In genomic region chr9:20385343-20385703, GRCm38 (mm10) we compare ENCODE assay signal across 8 mouse cellular contexts. TPM values are rescaled to one million over a fixed set of nuclear protein-coding genes. Genes with fewer than 3 reads are reported as not detected.
DNase-seq lines count a peak whose midpoint lies in the region; ATAC-seq and TF ChIP-seq lines count a peak whose summit lies in the region.

No protein-coding gene starts in this region.

- H3K27me3 ChIP-seq in cerebellum, adult 2 months (ENCODE audit: control insufficient read depth, insufficient read depth, low read length), result no peaks in the 10 kb centered on the region
- H3K27me3 ChIP-seq in forebrain, embryonic 16.5 days (replicated peaks; ENCODE audit: control insufficient read depth, insufficient read depth, low read length), result no peaks in the 10 kb centered on the region
- H3K27me3 ChIP-seq in liver, postnatal 0 days (ENCODE audit: insufficient read depth, low read length), result no peaks in the 10 kb centered on the region

- DNase-seq in cerebellum, adult 2 months, result no peak
- no peak for DNase-seq in cerebellum, adult 9-11 months
- DNase-seq in liver, postnatal 0 days, result no peak
- no peak for DNase-seq in thymus, postnatal 14 days
- DNase-seq in layer of hippocampus, postnatal 10 days (ENCODE audit: low spot score in 2 of 2), result no peak
- DNase-seq in kidney, adult 18-20 months, result no peak

- 0 out of 2 replicates have a peak overlapping the region, but pooled peaks have one; percentile 27 for H3K27ac ChIP-seq in cerebellum, adult 2 months (ENCODE audit: insufficient read depth, low read length)
- peak overlapping the region; percentile 34; the same call in 1 of the 2 replicates for H3K27ac ChIP-seq in forebrain, embryonic 16.5 days (ENCODE audit: low read length)
- peak overlapping the region; percentile 67; the same call in 1 of the 2 replicates for H3K27ac ChIP-seq in liver, postnatal 0 days (ENCODE audit: low read depth)

- H3K9ac ChIP-seq in forebrain, embryonic 16.5 days (replicated peaks; ENCODE audit: low read depth, low read length), result peak overlapping the region; percentile 74
- H3K9ac ChIP-seq in liver, postnatal 0 days (replicated peaks), result peak overlapping the region; percentile 73

- no peaks in the 10 kb centered on the region for H3K36me3 ChIP-seq in forebrain, embryonic 16.5 days (ENCODE audit: control insufficient read depth, insufficient read depth)
- H3K36me3 ChIP-seq in liver, postnatal 0 days (replicated peaks; ENCODE audit: insufficient read depth, low read length), result no peaks in the 10 kb centered on the region

- no peaks in the 10 kb centered on the region for H3K4me1 ChIP-seq in cerebellum, adult 2 months (ENCODE audit: control insufficient read depth, insufficient read depth, low read length)
- H3K4me1 ChIP-seq in forebrain, embryonic 16.5 days (replicated peaks; ENCODE audit: control insufficient read depth, insufficient read depth, low read length), result peaks cover 10% of the 10 kb centered on the region
- H3K4me1 ChIP-seq in liver, postnatal 0 days (ENCODE audit: insufficient read depth), result peaks cover 15% of the 10 kb centered on the region

- TF ChIP-seq EP300 in liver, postnatal 0 days (IDR thresholded peaks at IDR 0.05; ENCODE audit: low read depth), result no peak

- WGBS in cerebellum, adult 2 months, result 13% methylated on average over 16 of the region's 16 CpGs
- 14% methylated on average over 16 of the region's 16 CpGs for WGBS in forebrain, embryonic 16.5 days
- WGBS in liver, postnatal 0 days (ENCODE audit: insufficient replicate concordance), result 13% methylated on average over 16 of the region's 16 CpGs

- H3K4me3 ChIP-seq in cerebellum, adult 2 months (replicated peaks; ENCODE audit: insufficient read depth, low read depth, low read length), result peak overlapping the region; percentile 82
- H3K4me3 ChIP-seq in forebrain, embryonic 16.5 days (replicated peaks; ENCODE audit: low read length), result peak overlapping the region; percentile 65
- H3K4me3 ChIP-seq in liver, postnatal 0 days (ENCODE audit: low read depth, low read length), result peak overlapping the region; percentile 65

- peak; percentile 41 for ATAC-seq in CD4-positive, CD25-positive, alpha-beta regulatory T cell, adult 4 months
- ATAC-seq in forebrain, embryonic 16.5 days, result no peak
- ATAC-seq in liver, postnatal 0 days, result peak; percentile 69

- H3K4me2 ChIP-seq in forebrain, embryonic 16.5 days (ENCODE audit: low read length), result peak overlapping the region; percentile 88
- peak overlapping the region; percentile 92 for H3K4me2 ChIP-seq in liver, postnatal 0 days (ENCODE audit: low read depth, low read length)

- TF ChIP-seq CTCF in cerebellum, adult 2 months (IDR thresholded peaks at IDR 0.05; ENCODE audit: borderline replicate concordance, insufficient read depth, low read depth, low read length), result no peak; the same call in 1 of the 2 replicates
- no peak for TF ChIP-seq CTCF in liver, postnatal 0 days (IDR thresholded peaks at IDR 0.05; ENCODE audit: low read depth)

- TF ChIP-seq POLR2A in cerebellum, adult 2 months (IDR thresholded peaks at IDR 0.05; ENCODE audit: borderline replicate concordance, insufficient read depth, low read length), result no peak

- H3K9me3 ChIP-seq in forebrain, embryonic 16.5 days (ENCODE audit: control insufficient read depth, low read length), result no peaks in the 10 kb centered on the region
- H3K9me3 ChIP-seq in liver, postnatal 0 days (ENCODE audit: low read length), result no peaks in the 10 kb centered on the region

RNA-seq across cellular contexts. Expression of gene Zfp560, which starts 0.3 kb away (rescaled TPM):
- 18.6 and 21.1 TPM in 2 replicates for polyA plus RNA-seq in cerebellum, adult 2 months (2012; rRNA removed)
- 10 to 100 TPM; 27.0 to 37.1 TPM for polyA plus RNA-seq in CD4-positive, CD25-positive, alpha-beta regulatory T cell, adult 4 months (2017; shearing (Covaris generic))
- polyA plus RNA-seq in forebrain, embryonic 16.5 days (2015; fragmentation: Nextera tagmentation; extraction: Ambion mirVana), result 47.2 and 51.2 TPM in 2 replicates
- 17.3 and 17.5 TPM in 2 replicates for polyA plus RNA-seq in liver, postnatal 0 days (2015; fragmentation: Nextera tagmentation; extraction: Ambion mirVana)
- 10 to 100 TPM; 13.2 to 16.9 TPM for total RNA-seq in layer of hippocampus, postnatal 10 days (2021)

RNA-seq across cellular contexts. Expression of gene Olfr18, which starts 49.4 kb away (rescaled TPM):
- 0.10 TPM in 2 replicates for polyA plus RNA-seq in cerebellum, adult 2 months (2012; rRNA removed)
- polyA plus RNA-seq in CD4-positive, CD25-positive, alpha-beta regulatory T cell, adult 4 months (2017; shearing (Covaris generic)), result not detected
- not detected in 2 replicates for polyA plus RNA-seq in forebrain, embryonic 16.5 days (2015; fragmentation: Nextera tagmentation; extraction: Ambion mirVana)
- not detected in 2 replicates for polyA plus RNA-seq in liver, postnatal 0 days (2015; fragmentation: Nextera tagmentation; extraction: Ambion mirVana)
- not detected for total RNA-seq in layer of hippocampus, postnatal 10 days (2021)
